Mouse (Mus musculus) neural tube, embryonic 10.5 days (tissue): ENCODE measurements around the gene Cacnb2.
A peak's percentile ranks its signal among the peaks of the same experiment; 100 is the strongest.

ENCODE experiments used
- DNase-seq: peaks from one replicate; pipeline ENCODE4 v3.0.0-alpha.2; 2017; ENCODE audit warnings: low spot score; ENCODE audit errors: extremely low spot score

Cacnb2 gene

GRCm38 (mm10) chr2:14774375-14774774 lies 171.5 kb downstream of the Cacnb2 start:
- no peak for DNase-seq

- no peak for DNase-seq
These were observed 172.1 kb downstream of the Cacnb2 start for GRCm38 (mm10) chr2:14774857-14775495.

DNA sequence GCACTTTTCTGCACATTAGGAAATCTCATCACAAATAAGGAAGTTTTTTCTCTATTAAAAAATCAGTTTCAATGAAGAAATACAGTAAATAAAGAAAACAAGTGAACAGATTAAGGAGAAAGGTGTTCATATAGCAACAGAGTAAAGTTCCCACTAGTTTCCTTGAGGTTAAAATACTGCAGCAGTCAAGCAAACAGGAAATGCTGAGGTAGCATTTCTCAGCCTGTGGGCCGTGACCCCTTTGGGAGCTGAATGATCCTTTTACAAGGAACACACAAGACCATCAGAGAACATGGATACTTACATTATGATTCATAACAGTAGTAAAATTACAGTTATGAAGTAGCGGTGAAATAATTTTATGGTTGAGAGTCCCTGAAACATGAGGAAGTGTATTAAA lies 185.1 kb downstream of the Cacnb2 start:
- DNase-seq = no peak

- DNase-seq = no peak
These were observed 198.7 kb downstream of the Cacnb2 start for GRCm38 (mm10) chr2:14801446-14802046.

DNA sequence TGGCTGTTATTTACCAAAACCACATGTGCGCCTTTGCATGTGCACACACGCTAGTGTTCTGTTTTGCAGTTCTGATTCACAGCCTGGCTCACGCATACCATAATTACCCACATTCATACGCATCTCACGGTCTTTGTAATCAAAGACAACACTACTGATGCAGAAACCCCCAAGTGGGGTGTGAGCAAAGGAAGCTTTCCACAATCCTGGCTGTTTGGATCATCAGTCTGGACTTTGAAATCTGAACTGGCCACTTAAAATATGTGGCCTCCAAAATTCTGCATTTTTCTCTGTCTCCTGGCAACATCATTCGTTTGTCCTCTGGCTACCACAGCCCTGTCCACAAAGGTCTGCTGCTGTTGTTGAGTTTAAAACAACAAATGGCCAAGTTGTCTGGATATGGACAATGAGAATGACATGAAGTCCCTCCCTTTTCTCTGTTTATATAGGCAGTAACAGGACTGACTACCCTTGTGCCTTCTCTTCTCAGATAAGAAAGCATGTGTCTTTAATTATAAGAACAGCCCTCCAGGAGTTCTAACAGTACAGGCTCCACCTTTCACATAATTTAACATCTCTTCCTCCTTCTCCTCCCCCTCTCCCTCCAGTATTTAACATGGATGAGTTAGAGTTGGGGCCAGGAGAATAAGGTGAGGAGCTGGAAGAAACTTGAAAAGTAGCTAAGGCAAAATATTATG lies 204.9 kb downstream of the Cacnb2 start:
- DNase-seq = peak; percentile 30

DNA sequence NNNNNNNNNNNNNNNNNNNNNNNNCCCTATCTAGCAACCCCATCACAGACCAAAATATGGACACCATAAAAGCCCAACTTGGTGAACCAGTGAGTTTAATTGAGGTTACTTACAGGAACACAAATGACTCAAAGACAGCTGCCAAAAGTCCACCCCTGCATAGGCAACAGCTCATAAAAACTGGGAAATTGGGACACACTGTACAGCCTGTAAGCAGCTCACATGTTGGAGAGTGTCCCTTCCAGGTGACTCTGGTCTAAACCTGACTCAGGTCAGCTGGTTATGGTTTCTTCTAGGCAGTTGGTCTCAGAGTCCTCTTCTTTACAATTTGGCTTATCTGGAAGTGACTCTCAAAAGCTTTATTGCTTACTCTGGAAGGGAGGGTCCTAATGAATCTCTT lies 212.1 kb downstream of the Cacnb2 start:
- no peak for DNase-seq

- no peak for DNase-seq
These were observed 215.8 kb downstream of the Cacnb2 start for GRCm38 (mm10) chr2:14818651-14819050.

DNA sequence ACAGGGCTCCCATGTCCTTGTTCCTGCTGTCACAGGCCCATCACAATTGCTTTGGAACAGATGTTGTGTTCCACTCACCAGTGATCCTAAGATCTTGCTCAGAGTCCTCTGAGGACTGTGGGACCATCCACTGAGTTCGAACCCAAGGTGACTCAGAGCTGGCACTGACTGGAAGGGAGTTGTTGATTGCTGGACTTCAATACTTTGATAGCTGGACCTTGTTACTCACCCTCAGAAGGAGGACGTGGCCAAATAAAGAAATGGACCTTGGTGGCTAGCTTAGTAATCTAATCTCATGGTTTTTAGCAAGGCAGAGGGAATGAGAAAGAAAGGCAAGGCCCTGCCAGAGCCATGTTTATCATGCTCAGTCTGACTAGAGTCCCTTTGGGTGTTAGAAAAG lies 218.1 kb downstream of the Cacnb2 start:
- DNase-seq = no peak

DNA sequence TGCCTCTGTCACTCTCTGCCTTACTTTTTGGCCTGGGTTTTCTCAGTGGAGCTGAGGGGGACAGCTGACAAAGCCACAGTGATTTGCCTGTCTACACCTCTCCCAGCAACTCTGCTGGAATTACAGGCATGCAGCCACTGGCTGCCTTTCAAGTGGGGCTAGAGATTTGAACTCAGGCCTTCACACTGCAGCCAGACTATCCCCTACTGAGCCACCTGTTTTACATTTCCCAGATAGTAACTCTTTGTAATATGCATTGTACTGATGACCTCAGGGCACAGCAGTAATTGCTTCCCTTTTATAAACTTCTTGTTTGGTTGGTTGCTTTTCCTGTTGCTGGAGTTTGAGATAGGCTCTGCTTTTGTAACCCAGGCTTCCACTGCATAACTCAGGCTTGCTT lies 220.2 kb downstream of the Cacnb2 start:
- DNase-seq = no peak

GRCm38 (mm10) chr2:14823816-14824348 lies 221.0 kb downstream of the Cacnb2 start:
- no peak for DNase-seq

DNA sequence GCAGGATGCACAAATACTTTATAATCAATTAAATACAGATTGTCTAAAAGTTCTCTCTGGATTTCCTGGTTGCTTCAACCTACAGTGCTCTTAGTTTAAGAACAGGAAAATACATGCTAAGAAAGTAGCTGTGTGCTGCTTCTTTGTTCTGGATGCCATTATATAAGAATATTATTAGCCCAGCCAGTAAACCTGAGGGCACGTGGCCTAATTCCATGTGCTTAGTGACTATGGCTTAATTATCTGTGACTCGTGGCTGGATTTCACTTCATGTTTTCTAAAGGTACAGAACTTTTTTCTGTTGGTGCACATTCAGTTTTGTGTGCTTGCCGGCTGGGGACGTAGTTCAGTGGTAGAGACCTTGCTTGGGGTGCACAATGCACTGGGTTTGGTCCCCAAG lies 222.3 kb downstream of the Cacnb2 start:
- DNase-seq = no peak

GRCm38 (mm10) chr2:14829451-14829850 lies 226.6 kb downstream of the Cacnb2 start:
- DNase-seq = no peak

DNA sequence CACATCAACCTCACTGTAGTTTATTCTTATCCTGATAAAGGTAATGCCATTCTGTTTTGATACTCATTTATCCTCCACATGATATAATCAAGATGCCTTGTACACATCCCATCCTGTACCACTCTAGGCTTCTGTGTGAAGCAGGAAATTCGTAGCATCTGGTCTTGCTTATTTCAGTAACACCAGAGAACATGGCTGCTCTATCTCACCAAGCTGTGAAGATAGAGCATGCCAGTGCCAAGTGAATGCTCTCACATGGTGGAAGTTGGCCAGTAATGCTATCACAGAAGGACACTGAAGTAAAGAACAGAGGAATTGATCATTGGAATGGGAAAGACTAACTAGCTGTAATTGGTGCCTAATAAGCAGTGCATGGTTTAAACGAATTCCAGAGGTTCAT lies 228.4 kb downstream of the Cacnb2 start:
- DNase-seq = no peak

DNA sequence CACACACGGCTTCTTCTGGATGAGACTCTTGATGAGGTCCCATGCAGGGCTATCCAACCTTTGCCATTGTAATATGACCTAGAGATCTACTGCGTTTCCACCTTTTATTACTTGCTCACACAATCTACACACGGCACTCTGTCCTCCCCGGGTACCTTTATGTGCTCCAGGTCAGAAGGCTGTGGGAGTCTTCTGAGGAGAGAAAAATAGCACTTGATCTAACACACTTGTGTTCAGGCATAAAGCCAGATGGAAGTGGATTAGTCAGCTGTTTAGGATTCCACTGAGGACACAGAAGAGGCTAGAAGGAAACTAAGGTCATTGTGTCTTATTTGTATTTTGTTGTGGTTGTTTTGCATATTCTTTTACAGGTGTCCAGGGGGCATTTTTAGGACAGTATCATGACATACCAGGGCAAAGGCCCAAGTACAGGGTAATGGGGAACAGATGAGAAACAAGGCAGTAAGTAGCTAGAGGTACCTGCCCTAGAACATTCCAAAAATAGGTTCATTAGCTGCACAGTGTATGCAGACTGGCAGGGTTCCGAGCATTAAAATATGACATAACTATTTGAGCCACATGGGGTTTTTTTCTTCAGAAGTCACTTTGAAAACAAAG lies 231.9 kb downstream of the Cacnb2 start:
- DNase-seq = no peak

- DNase-seq = no peak
These were observed 238.4 kb downstream of the Cacnb2 start for GRCm38 (mm10) chr2:14841272-14841671.

GRCm38 (mm10) chr2:14846727-14847126 lies 243.8 kb downstream of the Cacnb2 start:
- DNase-seq = no peak

GRCm38 (mm10) chr2:14847188-14847587 lies 244.3 kb downstream of the Cacnb2 start:
- DNase-seq = no peak

DNA sequence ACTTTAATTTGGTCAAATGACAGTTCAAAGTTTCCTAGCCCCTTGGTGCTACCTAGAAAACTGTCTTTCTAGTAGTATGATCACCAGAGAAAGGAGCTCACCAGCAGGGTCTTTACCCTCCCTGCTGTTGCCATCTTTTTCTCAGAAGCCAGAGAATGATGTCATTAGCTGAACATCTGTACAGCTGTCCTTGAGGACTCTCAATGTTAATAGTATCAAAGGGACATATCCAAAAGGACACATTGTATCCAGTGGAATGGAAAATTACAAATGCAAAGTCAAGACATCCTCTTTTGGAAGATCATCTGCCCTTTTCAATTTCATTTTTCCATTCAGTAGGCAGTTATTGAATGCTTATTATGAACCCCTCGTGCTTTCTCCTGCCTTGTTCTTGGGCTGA lies 247.9 kb downstream of the Cacnb2 start:
- no peak for DNase-seq

- DNase-seq = no peak
These were observed 248.5 kb downstream of the Cacnb2 start for GRCm38 (mm10) chr2:14851383-14851782.

GRCm38 (mm10) chr2:14854054-14854453 lies 251.2 kb downstream of the Cacnb2 start:
- no peak for DNase-seq

DNA sequence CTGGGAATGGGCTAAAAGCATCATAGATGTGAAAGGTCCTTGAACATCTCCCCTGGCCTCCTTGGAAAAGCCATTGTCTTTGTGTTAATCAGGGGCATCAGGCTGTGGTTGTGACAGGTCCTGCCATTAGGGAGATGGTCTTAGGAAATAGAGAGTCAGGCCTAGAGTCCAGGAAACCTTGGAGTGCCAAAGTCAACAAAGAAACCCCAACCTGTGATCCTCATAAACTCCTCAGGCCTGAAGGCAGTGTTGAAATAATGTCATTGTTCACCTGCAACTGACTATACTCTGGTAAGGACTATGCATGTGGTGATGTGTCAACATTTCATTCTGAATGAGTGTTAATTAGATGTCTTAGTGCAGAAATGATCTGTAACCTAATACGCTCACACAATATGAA lies 255.4 kb downstream of the Cacnb2 start:
- DNase-seq = no peak

DNA sequence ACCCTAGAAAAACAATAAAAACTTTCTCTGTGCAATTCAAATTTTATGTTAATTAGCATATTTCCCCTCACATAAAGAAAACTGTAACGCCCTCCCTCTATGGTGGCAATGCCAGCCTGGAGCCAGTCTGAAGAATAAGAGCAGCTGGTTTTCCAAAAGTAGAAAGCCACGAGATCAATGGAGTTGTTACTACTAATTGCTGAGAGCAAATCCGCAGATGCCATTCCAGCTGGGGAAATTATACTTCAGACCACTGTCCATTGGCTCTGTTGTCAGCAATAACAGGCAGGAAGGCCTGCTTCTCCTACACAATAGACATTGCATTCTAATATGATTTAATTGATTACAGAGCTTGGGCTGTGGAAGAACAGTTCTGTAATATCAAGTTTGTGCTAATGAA lies 257.5 kb downstream of the Cacnb2 start:
- DNase-seq = no peak
